Mouse (Mus musculus): Measurements from ENCODE around the gene Dock3. TPM values are rescaled to one million over a fixed set of nuclear protein-coding genes. Genes with fewer than 3 reads are reported as not detected.

Gene Dock3
- polyA plus RNA-seq, 1 experiment: 0.40 TPM

DNA sequence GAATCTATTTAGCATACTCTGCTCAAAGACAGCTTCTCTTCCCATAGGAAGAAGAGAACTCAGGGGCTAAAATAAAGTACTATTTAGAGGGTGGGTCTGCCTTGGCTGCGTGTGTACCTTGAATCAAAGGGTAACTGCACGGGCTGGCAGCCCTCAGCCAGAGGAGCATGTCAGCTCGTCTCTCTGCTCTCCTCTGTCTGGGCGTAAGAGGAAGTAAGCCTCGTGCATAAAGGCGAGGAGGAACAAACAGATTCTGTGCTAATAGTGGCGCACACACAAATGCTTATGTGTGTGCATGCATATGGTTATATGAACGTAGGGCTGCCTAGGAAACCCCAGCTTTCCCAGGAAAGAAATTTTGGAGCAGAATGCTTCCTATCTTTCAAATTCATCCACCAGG is 29.1 kb upstream of the Dock3 start:
- H3K36me3 ChIP-seq (ENCODE audit: control insufficient read depth, insufficient read depth): no peaks in the 10 kb centered on the region
- no peak for TF ChIP-seq MAX (IDR thresholded peaks at IDR 0.05; ENCODE audit: low read depth)
- no peak overlapping the region for H3K4me3 ChIP-seq
- H3K79me2 ChIP-seq (ENCODE audit: control insufficient read depth, insufficient read depth): no peaks in the 10 kb centered on the region
- H3K4me2 ChIP-seq (ENCODE audit: low read depth): no peak overlapping the region
- H3ac ChIP-seq (ENCODE audit: control insufficient read depth, insufficient read length): no peak overlapping the region
- H3K27me3 ChIP-seq (ENCODE audit: control insufficient read depth, insufficient read depth, insufficient read length): no peaks in the 10 kb centered on the region

DNA sequence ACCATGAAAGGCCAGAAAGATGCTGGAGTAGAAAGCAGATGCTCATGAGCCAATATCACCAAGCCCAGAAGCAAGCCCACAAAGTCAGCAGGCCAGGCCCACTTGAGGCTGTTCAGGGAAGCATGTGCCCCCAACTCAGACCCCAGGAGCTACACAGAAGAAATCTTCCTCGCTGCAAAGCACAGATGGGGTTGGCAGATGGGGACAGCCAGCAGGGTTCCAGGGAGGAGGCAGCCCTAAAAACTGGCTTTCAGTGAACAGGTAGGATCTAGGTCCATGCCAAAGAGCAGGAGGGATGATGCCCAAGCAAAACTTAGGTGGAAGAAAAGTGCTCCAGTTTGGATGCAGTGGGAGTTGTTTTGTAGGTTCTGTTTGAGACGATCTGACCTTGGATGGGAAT is 28.7 kb upstream of the Dock3 start:
- Histone ChIP-seq H3K27me3 (ENCODE audit: control insufficient read depth, insufficient read depth, insufficient read length) (no peaks in the 10 kb centered on the region), H3K36me3 (ENCODE audit: control insufficient read depth, insufficient read depth) (no peaks in the 10 kb centered on the region), H3K4me2 (ENCODE audit: low read depth) (no peak overlapping the region), H3K79me2 (ENCODE audit: control insufficient read depth, insufficient read depth) (no peaks in the 10 kb centered on the region), H3K4me3 (no peak overlapping the region), H3ac (ENCODE audit: control insufficient read depth, insufficient read length) (no peak overlapping the region)
- TF ChIP-seq TCF12 (IDR thresholded peaks at IDR 0.05; ENCODE audit: insufficient read depth, poor library complexity, severe bottlenecking) (no peak), MAX (IDR thresholded peaks at IDR 0.05; ENCODE audit: low read depth) (no peak), POLR2A (IDR thresholded peaks at IDR 0.05; ENCODE audit: insufficient read length, low read depth) (no peak), TCF3 (IDR thresholded peaks at IDR 0.05; ENCODE audit: insufficient read length, low read depth) (no peak)

DNA sequence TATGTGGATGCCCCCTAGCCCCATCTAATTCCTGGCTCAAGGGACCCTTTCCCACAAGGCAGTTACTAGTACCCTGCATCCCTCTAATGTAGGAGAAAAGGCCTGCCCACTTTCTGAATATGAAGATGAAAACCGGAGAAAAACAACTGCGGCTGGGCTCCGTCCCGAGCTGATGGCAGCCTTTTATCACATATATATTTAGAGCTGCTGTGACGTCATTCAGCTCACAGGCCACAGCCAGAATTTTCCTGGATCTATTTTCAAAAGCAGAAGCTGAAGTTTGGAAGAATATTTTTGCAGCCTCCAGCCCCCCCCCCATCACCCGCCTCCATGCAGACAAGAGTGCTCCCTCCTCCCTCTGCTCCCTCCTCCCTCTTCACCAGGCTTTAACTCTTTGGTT is 27.9 kb upstream of the Dock3 start:
- no peak overlapping the region for H3ac ChIP-seq (ENCODE audit: control insufficient read depth, insufficient read length)
- no peak for TF ChIP-seq USF1 (IDR thresholded peaks at IDR 0.05; ENCODE audit: low read depth)
- no peak for TF ChIP-seq MAX (IDR thresholded peaks at IDR 0.05; ENCODE audit: low read depth)
- no peak for TF ChIP-seq POLR2A (IDR thresholded peaks at IDR 0.05; ENCODE audit: insufficient read length, low read depth)
- TF ChIP-seq TCF3 (IDR thresholded peaks at IDR 0.05; ENCODE audit: insufficient read length, low read depth): no peak
- no peak for TF ChIP-seq SRF (IDR thresholded peaks at IDR 0.05; ENCODE audit: control insufficient read depth, insufficient read length, low read depth)
- no peak for TF ChIP-seq CEBPB (IDR thresholded peaks at IDR 0.05; ENCODE audit: insufficient read depth, poor library complexity, severe bottlenecking)
- TF ChIP-seq REST (IDR thresholded peaks at IDR 0.05; ENCODE audit: insufficient read depth, insufficient read length): no peak
- no peak for TF ChIP-seq E2F4 (IDR thresholded peaks at IDR 0.05; ENCODE audit: insufficient read depth)
- TF ChIP-seq MYOD1 (IDR thresholded peaks at IDR 0.05; ENCODE audit: control insufficient read depth in 1 of 3, insufficient read length in 2 of 3, low read depth in 2 of 3): no peak
- TF ChIP-seq MYOG (IDR thresholded peaks at IDR 0.05; ENCODE audit: control insufficient read depth in 1 of 3, insufficient read depth in 1 of 3, insufficient read length in 2 of 3, low read depth in 2 of 3): no peak
- no peak for TF ChIP-seq TCF12 (IDR thresholded peaks at IDR 0.05; ENCODE audit: insufficient read depth, poor library complexity, severe bottlenecking)
- TF ChIP-seq POLR2AphosphoS2 (IDR thresholded peaks at IDR 0.05; ENCODE audit: insufficient read length, low read depth): no peak
- no peaks in the 10 kb centered on the region for H3K36me3 ChIP-seq (ENCODE audit: control insufficient read depth, insufficient read depth)
- H3K4me2 ChIP-seq (ENCODE audit: low read depth): no peak overlapping the region
- no peak overlapping the region for H3K4me3 ChIP-seq
- no peaks in the 10 kb centered on the region for H3K79me2 ChIP-seq (ENCODE audit: control insufficient read depth, insufficient read depth)
- H3K27me3 ChIP-seq (ENCODE audit: control insufficient read depth, insufficient read depth, insufficient read length): no peaks in the 10 kb centered on the region

DNA sequence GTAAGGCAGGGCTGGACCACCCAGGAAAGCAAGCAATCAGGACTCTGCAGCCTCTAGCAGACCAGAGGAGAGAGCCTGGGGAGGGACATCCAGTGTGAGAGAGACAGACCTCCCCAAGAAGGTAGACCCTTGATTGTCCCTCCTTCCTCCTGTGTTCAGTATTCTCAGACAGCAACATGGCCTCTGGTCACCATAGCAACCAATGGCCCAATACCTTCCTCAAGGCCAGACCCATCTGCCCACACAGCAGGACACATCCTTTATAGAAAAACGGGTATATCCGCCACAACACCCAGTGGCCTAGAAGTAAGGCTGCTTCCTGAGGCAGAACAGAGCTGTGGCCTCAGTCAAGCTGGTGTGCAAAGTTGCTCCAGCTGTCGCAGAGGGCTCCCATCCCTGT is 23.9 kb upstream of the Dock3 start:
- no peak overlapping the region for H3K4me2 ChIP-seq (ENCODE audit: low read depth)
- H3K36me3 ChIP-seq (ENCODE audit: control insufficient read depth, insufficient read depth): no peaks in the 10 kb centered on the region
- H3K27me3 ChIP-seq (ENCODE audit: control insufficient read depth, insufficient read depth, insufficient read length): peaks cover 3% of the 10 kb centered on the region
- no peaks in the 10 kb centered on the region for H3K79me2 ChIP-seq (ENCODE audit: control insufficient read depth, insufficient read depth)
- TF ChIP-seq MYOD1 (IDR thresholded peaks at IDR 0.05; ENCODE audit: control insufficient read depth in 1 of 3, insufficient read length in 2 of 3, low read depth in 2 of 3) (no peak), POLR2A (IDR thresholded peaks at IDR 0.05; ENCODE audit: insufficient read length, low read depth) (no peak), CEBPB (IDR thresholded peaks at IDR 0.05; ENCODE audit: insufficient read depth, poor library complexity, severe bottlenecking) (no peak), POLR2AphosphoS2 (IDR thresholded peaks at IDR 0.05; ENCODE audit: insufficient read length, low read depth) (no peak), TCF12 (IDR thresholded peaks at IDR 0.05; ENCODE audit: insufficient read depth, poor library complexity, severe bottlenecking) (no peak), MAX (IDR thresholded peaks at IDR 0.05; ENCODE audit: low read depth) (no peak), MYOG (IDR thresholded peaks at IDR 0.05; ENCODE audit: control insufficient read depth in 1 of 3, insufficient read depth in 1 of 3, insufficient read length in 2 of 3, low read depth in 2 of 3) (no peak), E2F4 (IDR thresholded peaks at IDR 0.05; ENCODE audit: insufficient read depth) (no peak), SRF (IDR thresholded peaks at IDR 0.05; ENCODE audit: control insufficient read depth, insufficient read length, low read depth) (no peak), REST (IDR thresholded peaks at IDR 0.05; ENCODE audit: insufficient read depth, insufficient read length) (no peak), TCF3 (IDR thresholded peaks at IDR 0.05; ENCODE audit: insufficient read length, low read depth) (no peak), USF1 (IDR thresholded peaks at IDR 0.05; ENCODE audit: low read depth) (no peak)
- H3ac ChIP-seq (ENCODE audit: control insufficient read depth, insufficient read length): no peak overlapping the region
- H3K4me3 ChIP-seq: no peak overlapping the region

DNA sequence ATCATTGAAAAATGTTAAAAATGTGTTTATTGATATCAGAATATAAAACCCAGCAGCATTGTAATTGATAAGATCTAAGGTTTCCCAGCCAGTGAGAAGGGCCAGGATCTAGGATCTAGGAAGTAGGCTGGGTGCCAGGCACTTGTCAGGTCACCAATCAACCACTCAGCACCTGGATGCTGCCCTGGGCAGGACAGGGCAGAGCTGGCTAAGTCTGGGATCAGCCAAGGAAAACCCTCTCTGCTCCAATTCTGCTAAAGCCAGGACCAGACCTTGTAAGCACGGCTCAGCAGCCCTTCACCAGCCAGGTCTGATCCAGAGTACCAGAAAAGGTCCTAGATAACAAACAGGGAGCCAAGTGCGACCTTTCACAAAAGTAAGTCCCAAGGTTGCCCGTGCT is 23.2 kb upstream of the Dock3 start:
- H3K36me3 ChIP-seq (ENCODE audit: control insufficient read depth, insufficient read depth): no peaks in the 10 kb centered on the region
- H3K4me3 ChIP-seq: no peak overlapping the region
- TF ChIP-seq MYOG (IDR thresholded peaks at IDR 0.05; ENCODE audit: control insufficient read depth in 1 of 3, insufficient read depth in 1 of 3, insufficient read length in 2 of 3, low read depth in 2 of 3) (no peak), REST (IDR thresholded peaks at IDR 0.05; ENCODE audit: insufficient read depth, insufficient read length) (no peak), SRF (IDR thresholded peaks at IDR 0.05; ENCODE audit: control insufficient read depth, insufficient read length, low read depth) (no peak), POLR2AphosphoS2 (IDR thresholded peaks at IDR 0.05; ENCODE audit: insufficient read length, low read depth) (no peak), POLR2A (IDR thresholded peaks at IDR 0.05; ENCODE audit: insufficient read length, low read depth) (no peak), USF1 (IDR thresholded peaks at IDR 0.05; ENCODE audit: low read depth) (no peak)
- H3K79me2 ChIP-seq (ENCODE audit: control insufficient read depth, insufficient read depth): no peaks in the 10 kb centered on the region
- peak overlapping the region; percentile 18 for H3K4me2 ChIP-seq (ENCODE audit: low read depth)
- H3K27me3 ChIP-seq (ENCODE audit: control insufficient read depth, insufficient read depth, insufficient read length): peaks cover 3% of the 10 kb centered on the region
- no peak overlapping the region for H3ac ChIP-seq (ENCODE audit: control insufficient read depth, insufficient read length)
